Mouse (Mus musculus) heart, adult 2 months (tissue): ENCODE results near the gene Rprd1b.

Source experiments
- CTCF ChIP-seq: fragments of 200-600 bp; IDR thresholded peaks from 2 replicates; pipeline ENCODE4 v1.8.1; 2022; ENCODE audit warnings: antibody characterized with exemption, mild to moderate bottlenecking, moderate library complexity
- EP300 ChIP-seq: fragments of 200-500 bp; IDR thresholded peaks from 2 replicates; pipeline ENCODE4 v1.6.1; 2011; ENCODE audit warnings: low read depth, low read length, control low read depth; ENCODE audit not compliant: insufficient read depth
- POLR2A ChIP-seq: fragments of 200-500 bp; IDR thresholded peaks from 2 replicates; pipeline ENCODE4 v1.6.1; 2011; ENCODE audit warnings: mild to moderate bottlenecking, low read depth, low read length, control low read depth; ENCODE audit not compliant: insufficient read depth

- peak; percentile 94 for TF ChIP-seq EP300
- peak; percentile 88 for TF ChIP-seq CTCF
- no peak for TF ChIP-seq POLR2A
Measured at GRCm38 (mm10) chr2:158106947-158107587, 78.8 kb downstream of the Rprd1b start.
